Mouse (Mus musculus) embryo, embryonic 11 days (tissue): ENCODE results near the gene Cphx1.
"Not testable (repeated sequence)": the region's sequence is repeated elsewhere in the genome, so short reads cannot be mapped to it uniquely, and the experiment has no call there.

ENCODE experiments used
- DNase-seq: peaks from one replicate; pipeline ENCODE4 v3.0.0-alpha.2; 2015

Cphx1 gene

DNA sequence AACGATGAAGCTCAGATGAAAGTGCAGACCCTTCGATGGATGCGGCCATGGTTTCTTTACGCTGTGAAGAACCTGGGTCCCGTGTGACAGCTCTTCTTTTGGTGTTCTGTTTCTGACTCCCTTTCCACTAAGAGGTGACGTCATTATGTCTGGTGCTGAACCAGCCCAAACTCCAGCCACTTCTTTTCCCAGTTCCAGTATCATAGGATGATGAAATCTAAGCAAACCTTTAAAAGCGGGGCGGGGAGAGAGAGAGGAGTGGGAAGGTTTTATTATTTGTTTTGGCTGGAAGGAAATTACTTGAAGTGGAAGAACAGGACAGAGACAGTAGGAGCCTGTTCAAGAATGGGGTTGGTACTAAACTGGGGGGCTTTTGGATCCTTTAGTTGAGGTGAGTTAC is at the start of gene Cphx1:
Gene Cphx1, plus strand, starts transcription at position 301 of the 400 bp plus-strand sequence.
- not testable (repeated sequence) for DNase-seq

DNA sequence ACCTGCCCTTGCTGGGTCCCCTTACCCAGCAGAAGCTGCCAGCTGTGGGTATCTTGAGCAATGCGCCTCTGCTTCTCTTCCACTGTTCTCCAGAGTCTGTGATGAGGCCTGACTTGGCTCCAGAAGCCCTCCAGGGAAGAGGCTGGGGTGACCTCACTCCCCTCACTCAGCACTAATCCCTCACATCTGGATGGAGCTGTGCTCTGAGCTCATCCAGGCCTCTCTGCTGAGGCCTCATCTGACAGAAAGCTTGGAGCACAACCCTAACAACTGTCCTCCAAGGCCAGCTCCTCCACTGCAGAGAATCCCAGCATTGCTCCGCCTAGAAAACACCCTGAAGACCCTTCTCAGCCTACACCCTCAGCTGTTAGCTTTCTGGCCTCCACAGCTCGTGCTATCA is 43.5 kb upstream of the Cphx1 start:
- DNase-seq, result not testable (repeated sequence)

DNA sequence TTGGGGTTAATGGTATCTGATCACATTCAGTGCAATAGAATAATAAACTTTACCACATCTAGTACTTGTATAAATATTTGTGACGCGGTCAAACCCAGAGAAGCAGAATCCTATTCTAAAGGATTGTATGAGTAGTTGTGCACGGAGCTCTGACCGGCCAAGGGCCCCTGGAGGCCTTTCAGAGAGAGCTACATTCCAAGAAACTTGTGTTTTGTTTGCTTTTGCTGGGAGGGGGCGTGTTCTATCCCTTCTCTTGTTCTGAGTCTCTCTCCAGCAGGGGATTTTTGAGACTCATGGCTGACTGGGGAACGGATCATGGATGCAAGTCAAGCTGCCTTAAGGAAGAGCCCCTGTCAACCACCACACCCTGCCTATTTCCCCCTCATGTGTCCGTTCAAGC is 42.4 kb upstream of the Cphx1 start:
- not testable (repeated sequence) for DNase-seq

DNA sequence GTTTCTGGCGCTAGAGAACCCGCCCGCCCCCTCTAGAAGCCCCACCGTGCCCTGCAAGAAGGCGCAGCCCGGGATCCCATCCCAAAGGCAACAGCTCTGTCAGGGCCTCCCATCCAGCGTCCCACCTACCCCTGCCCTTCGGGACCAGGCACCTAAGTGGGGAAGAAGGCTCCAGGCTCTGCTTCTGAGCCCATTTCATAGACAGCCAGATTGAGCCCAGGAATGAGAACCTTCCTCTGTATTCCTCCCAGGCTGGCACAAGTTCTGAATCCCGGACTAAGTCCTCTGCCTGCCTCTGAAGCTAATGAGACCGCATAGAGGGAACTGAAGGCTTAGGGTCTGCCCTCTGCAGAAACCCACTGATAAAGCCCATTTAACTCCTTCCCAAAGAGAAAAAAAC is 35.1 kb upstream of the Cphx1 start, which contains the start of gene Plac9a:
Gene Plac9a, minus strand, starts transcription at position 101 of the 400 bp plus-strand sequence.
- not testable (repeated sequence) for DNase-seq

DNA sequence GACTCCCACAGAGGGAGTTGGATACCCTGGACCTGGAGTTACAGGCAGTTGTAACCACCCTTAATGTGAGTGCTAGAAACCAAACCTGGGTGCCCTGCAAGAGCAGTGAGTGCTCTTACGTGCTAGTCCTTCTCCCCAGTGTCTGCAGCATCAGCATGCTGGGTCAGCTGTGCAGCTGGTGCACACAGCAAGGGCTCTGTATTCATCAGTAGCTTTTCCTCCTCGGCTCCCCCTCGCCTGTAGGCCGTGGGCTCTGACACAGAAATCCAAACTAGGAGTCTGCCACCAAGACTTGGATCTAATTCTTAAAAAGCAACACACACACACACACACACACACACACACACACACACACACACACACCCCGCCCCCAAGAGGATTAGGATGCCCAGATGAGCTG is 32.9 kb upstream of the Cphx1 start:
- not testable (repeated sequence) for DNase-seq

DNA sequence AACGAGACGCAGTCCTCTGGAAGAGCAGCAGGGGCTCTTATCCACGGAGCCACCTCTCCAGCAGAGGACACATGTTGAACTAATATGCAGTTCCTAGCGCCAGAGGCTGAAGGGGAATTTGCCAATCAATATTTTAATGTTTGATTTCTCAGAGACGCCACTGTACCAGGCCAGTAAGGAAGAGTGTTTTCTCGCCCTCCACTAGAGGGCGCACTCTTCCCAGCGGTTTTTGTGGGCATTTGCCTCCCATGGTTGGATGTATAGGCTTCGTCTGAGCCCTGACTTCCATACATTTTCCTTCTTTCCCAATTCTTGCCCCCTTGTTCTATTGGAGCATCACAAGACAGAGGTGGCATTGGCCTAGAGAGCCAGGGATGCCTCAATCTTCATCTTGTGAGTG is 30.8 kb upstream of the Cphx1 start:
- DNase-seq, result not testable (repeated sequence)

DNA sequence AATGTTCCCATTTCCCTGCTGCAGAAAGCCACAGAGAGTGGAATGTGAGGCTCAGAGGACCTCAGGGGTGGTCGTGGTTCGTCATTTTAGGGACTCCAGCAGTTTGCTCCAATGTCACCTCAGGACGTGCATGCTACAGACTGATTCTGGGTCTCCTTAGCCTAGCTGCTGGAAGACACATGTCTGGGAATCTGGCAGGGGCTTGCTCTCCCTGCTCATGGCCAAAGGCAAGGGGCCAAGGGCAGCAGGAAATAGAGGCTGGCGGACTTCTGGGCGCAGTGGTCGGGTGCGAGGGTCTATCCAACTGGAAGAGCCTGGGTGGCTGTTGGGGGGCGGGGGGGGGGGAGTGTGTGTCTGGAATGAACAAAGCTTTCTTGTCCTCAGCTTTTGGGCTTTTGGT is 29.1 kb upstream of the Cphx1 start:
- not testable (repeated sequence) for DNase-seq

DNA sequence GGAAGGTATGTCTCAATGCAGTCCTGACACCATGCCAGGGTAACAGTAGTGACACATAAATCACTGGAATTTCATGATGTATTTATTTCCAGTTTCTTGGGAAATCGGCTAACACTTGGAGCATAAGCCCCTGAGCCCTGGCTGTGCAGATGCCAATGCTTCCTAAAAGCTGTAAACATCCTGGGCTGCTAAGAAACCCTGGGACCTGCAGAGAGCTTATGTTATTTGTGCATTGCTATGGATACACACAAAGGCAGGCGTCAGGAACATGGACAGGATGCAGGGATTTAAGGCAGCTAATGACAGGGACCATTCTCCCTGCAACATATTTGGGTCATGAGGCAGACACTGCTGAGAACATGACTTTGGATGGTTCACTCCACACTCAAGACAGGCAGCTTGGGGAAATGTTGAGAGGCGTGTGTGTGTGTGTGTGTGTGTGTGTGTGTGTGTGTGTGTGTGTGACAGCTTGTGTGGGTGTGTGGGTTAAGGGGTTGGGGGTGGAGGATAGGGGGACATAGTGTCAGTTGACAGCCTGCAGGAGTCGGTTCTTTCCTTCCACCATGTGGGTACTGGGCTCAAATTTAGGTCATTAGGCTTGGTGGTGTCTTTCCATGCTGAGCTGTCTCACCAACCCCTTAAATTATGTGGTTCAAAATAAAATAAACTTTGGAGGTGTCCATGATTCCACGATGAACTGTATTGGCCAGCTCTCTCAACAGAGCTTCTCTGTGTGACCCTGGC is 19.5 kb upstream of the Cphx1 start:
- not testable (repeated sequence) for DNase-seq

DNA sequence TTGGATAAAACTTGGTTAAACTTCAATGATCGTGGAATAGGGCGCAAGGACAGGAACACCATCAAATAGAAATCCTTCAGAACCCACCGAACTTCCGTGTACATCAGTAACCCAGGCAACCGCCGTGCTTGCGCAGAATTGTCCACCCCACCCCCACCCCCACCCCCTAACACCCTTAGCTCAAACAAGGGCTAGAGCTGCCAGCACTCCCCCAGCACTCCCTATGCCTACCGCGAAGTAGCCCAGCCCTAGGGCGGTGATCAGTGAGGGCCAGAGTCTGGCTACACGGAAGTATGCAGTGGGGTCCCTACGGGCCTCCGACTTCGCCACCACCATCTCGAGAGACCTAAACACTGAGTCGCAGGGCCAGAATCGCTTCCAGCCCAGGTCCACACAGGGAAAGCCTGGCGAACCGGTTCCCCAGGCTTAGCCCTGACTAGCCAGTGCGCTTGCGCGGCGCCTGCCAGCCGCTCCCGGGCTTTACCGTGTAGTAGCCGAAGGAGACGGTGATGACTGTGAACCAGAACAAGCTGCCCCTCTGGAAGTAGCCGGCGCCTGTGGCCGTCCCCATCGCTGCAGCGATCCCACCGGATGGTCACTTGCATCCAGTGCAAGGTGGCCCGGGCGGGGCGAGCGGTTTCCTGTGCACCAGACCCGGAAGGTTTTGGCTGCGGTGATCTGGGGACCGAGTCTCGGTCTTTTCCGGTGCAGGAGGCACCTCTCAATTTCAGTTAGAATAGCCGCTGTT is 11.1 kb upstream of the Cphx1 start:
- DNase-seq, result not testable (repeated sequence)

DNA sequence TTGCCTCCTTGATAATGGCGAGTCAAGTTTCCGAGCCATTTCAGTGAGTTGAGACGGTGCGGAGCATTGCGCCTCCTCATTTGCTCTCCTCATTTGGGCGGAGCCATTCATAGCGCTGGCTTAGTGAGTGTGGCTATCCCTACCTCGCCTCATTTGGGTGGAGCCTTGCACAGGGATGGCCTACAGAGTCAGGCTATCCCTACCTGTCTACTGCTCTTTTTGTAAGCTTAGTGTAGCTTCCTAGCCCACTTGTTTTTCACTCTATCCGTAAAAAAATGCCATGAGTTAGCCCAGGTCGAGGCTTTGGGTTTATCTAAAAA is 10.6 kb upstream of the Cphx1 start, which contains the start of gene Tmem254a:
Gene Tmem254a, minus strand, starts transcription at position 111 of the 320 bp plus-strand sequence.
- not testable (repeated sequence) for DNase-seq

DNA sequence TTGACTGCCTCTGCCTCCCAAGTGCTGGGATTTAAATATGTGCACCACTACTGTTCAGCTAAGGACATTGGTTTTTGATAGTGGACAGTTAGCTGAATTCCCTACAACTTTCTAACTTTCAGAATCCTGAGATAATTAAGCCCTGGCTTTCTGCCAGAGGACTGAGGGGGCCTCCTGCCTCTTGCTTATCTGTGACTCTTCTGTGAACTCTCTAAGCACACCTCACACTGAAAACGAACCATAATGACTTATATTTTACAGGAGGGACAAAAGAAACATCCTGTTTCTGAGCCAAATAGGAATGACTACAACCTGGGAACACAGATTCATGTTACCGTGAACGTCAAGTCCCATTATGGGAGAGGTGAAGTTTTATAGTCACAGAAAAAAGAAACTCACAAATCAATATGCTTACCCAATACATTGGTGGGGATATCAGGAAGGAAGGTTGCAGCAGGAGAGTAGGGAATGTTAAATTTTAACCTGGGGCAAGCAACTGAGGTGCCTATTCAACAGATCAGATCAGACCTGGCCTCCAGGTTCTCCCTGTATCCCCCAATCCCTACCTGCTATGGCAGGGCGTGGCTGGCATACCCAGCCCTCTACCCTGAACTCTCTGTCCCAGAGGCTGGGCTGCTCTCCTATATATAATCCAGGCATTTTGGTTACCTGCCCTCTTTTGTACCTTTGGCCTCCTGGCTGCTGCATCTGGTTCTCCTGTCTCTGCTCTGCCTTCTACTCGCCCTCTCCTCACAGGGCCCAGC is 1.1 kb upstream of the Cphx1 start:
- not testable (repeated sequence) for DNase-seq

DNA sequence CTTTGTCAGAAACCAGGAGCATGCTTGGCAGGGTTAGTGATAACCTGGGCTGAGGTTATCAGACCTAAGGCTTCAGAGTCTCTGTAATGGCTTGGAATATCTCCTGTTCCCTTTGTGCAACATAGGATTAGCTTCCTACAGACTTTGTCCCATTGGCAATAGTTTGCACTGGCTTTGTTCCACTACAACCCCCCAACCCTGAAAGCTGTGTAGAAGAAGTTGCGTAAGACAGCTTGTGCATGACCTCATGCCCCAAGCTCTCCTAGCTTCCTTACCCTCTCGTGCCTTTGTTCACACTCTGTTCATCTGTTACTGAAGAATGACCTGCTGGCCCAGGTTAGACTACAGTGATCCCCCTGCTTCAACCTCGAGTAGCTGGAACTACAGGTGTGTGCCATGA is 19.8 kb downstream of the Cphx1 start:
- not testable (repeated sequence) for DNase-seq

DNA sequence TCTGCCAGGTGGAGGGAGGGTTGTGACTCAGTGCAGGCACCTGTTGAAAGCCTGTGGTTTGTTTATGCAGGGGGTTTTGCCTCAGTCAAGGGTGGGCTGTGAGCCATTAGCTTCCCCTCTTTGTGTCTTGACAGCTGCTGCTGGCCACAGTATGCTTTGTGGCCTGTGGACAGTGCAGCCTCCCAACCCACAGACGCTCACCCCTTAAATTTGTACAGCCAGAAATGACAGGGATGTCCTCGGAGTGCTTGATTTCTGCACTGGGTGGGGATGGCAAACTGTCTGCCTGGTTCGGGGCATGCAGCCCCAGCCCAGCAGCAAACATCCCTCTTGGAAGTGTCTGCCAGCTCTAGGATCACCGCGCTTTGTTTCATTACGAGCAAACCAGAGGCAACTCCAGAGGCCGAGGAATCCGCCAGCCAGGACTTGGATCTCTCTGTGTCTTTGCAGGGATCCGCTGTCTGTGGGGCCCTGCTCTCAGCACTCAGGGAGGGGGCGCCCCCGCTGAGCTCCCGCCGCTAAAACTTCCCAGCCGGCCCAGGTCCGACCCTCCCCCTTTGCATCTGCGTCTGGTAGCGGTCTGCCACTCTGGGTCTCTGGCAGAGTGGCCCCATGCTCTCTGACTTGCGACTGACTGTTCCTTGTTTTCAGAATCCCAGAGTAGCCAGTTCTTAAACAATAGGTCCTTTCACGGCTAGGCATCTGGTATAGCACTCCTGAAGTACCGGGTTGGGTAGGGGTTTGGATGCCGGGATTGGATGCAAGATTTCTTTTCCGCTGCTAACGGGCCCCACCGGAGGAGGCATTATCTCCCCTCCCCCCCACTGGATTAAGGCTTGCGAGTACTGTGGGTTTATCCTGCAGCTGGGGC is 40.5 kb downstream of the Cphx1 start, which contains the start of gene Duxbl1:
Gene Duxbl1, plus strand, starts transcription at position 207 of the 871 bp plus-strand sequence.
- DNase-seq, result not testable (repeated sequence)

DNA sequence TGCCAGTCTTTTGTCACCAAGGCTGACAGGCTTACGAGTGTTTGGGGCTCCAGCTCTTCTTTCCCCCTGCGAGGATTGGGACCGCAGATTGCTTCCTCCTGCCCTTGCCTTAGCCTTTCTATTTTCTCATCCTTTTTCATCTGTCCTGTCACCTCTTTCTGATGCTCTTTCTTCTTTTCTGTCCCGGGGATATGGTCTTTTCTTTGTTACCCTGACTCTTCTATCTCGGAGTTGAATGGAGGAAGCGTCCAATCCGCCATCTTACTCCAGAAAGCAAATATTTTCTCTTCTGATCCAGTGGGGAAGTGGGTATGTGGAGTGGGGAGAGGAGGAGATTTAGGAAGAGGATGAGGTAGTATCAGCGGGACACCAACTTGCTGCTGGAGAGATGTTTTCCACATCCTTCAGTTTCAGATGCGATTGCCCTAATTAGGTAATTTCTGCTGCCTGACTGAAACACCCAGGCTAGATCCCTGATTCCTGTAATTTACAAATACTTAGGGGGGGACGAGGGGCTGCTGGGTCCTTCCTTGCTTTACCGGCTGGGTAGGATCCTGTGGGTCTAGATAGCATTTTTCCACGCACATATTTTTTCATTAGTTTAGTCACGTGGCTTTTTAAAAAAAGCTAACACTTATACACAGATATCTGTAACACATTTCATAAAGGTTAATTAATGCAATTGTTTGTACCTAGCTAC is 41.3 kb downstream of the Cphx1 start:
- DNase-seq, result peak; percentile 24

DNA sequence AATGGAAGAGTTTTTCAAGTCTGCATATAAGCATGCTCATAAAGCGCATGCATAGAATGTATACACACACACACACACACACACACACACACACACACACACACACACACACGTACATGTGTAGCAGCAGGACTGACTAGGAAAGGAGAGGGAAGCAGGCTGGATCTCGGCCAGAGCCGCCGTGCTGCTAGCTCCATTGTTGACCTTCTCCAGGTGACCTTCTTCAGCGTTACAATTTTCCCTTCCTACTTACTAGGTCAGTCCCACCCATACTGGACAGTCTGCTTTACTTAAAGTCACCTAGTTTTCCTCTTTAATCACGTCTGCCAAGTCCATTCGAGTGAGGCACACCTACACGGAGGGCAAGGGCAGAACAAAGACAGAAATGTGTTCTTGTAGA is 43.8 kb downstream of the Cphx1 start:
- DNase-seq, result not testable (repeated sequence)
